Mouse (Mus musculus) hindbrain, embryonic 14.5 days (tissue): ENCODE data around the gene Ncf4. TPM values are rescaled to one million over a fixed set of nuclear protein-coding genes. Genes with fewer than 3 reads are reported as not detected.
"Not testable (repeated sequence)": the region's sequence is repeated elsewhere in the genome, so short reads cannot be mapped to it uniquely, and the experiment has no call there.

Experiments
- ATAC-seq: fragments of 200-750 bp; cut with Nextera tagmentation; 2 replicates; pipeline ENCODE4 v1.8.0; 2017; ENCODE audit warnings: moderate number of reproducible peaks, mild to moderate bottlenecking, moderate TSS enrichment, moderate library complexity; ENCODE audit not compliant: low FRiP score
- DNase-seq: peaks from one replicate; pipeline ENCODE4 v3.0.0-alpha.2; 2015; ENCODE audit warnings: low spot score
- H3K27ac ChIP-seq: fragments of 300-500 bp; sonication (generic); 2 replicates; pipeline ENCODE4 v1.5.1; 2014; ENCODE audit warnings: mild to moderate bottlenecking, moderate library complexity
- H3K27me3 ChIP-seq: fragments of 300-500 bp; sonication (generic); 2 replicates; pipeline ENCODE4 v1.6.1; 2014; ENCODE audit warnings: mild to moderate bottlenecking, low read length, mixed read lengths; ENCODE audit not compliant: control insufficient read depth, insufficient read depth
- H3K36me3 ChIP-seq: fragments of 300-500 bp; sonication (generic); replicated peaks from 2 replicates; pipeline ENCODE4 v1.6.1; 2014; ENCODE audit not compliant: control insufficient read depth, insufficient read depth
- H3K4me1 ChIP-seq: fragments of 300-500 bp; sonication (generic); replicated peaks from 2 replicates; pipeline ENCODE4 v1.6.1; 2014; ENCODE audit warnings: antibody characterized with exemption, low read length, mixed read lengths; ENCODE audit not compliant: control insufficient read depth, insufficient read depth
- H3K4me2 ChIP-seq: fragments of 300-500 bp; sonication (generic); replicated peaks from 2 replicates; pipeline ENCODE4 v1.6.1; 2014; ENCODE audit warnings: mild to moderate bottlenecking, moderate library complexity
- H3K4me3 ChIP-seq: fragments of 300-500 bp; sonication (generic); replicated peaks from 2 replicates; pipeline ENCODE4 v1.5.1; 2014; ENCODE audit warnings: mild to moderate bottlenecking, low read length
- H3K9ac ChIP-seq: fragments of 300-500 bp; sonication (generic); 2 replicates; pipeline ENCODE4 v1.6.1; 2014
- H3K9me3 ChIP-seq: fragments of 300-500 bp; sonication (generic); 2 replicates; pipeline ENCODE4 v1.6.1; 2016; ENCODE audit warnings: low read length; ENCODE audit not compliant: control insufficient read depth
- WGBS: fragments of 180-500 bp; shearing (Covaris S2); extraction: QIAGEN DNeasy Blood & Tissue Kit; methylation state at CpG from one replicate; pipeline ENCODE4 v1.1.7; 2014; 5-methylcytosine and 5-hydroxymethylcytosine counted together
- polyA plus RNA-seq: library from polyadenylated mRNA; unstranded; fragments of >200 nt; fragmentation: Nextera tagmentation; extraction: Ambion mirVana; gene quantifications from 2 replicates; pipeline ENCODE4 v1.2.1, GENCODE M21; 2014

Ncf4 gene
- polyA plus RNA-seq, 1 experiment from 2014 or later, result 1.5 TPM

- Histone ChIP-seq H3K36me3 (no peaks in the 10 kb centered on the region), H3K9ac (no peak overlapping the region), H3K9me3 (no peaks in the 10 kb centered on the region), H3K27ac (no peak overlapping the region), H3K4me2 (no peak overlapping the region), H3K27me3 (no peaks in the 10 kb centered on the region), H3K4me3 (no peak overlapping the region), H3K4me1 (no peaks in the 10 kb centered on the region)
- whole genome bisulfite sequencing, result 62% methylated on average over 3 of the region's 3 CpGs
- no peak for DNase-seq
- ATAC-seq, result no peak
Measured at GRCm38 (mm10) chr15:78263286-78263685, 18.7 kb downstream of the Ncf4 start.

- no peaks in the 10 kb centered on the region for H3K36me3 ChIP-seq
- H3K4me2 ChIP-seq, result no peak overlapping the region
- 0 out of 2 replicates have a peak, but pooled peaks cover 5% of the 10 kb centered on the region for H3K9me3 ChIP-seq
- no peak overlapping the region for H3K27ac ChIP-seq
- no peak overlapping the region for H3K9ac ChIP-seq
- no peak for DNase-seq
- 83% methylated on average over 10 of the region's 10 CpGs for WGBS
- H3K4me3 ChIP-seq, result no peak overlapping the region
- no peak for ATAC-seq
- H3K27me3 ChIP-seq, result no peaks in the 10 kb centered on the region
- H3K4me1 ChIP-seq, result no peaks in the 10 kb centered on the region
Measured at GRCm38 (mm10) chr15:78267441-78267840, 22.8 kb downstream of the Ncf4 start.

DNA sequence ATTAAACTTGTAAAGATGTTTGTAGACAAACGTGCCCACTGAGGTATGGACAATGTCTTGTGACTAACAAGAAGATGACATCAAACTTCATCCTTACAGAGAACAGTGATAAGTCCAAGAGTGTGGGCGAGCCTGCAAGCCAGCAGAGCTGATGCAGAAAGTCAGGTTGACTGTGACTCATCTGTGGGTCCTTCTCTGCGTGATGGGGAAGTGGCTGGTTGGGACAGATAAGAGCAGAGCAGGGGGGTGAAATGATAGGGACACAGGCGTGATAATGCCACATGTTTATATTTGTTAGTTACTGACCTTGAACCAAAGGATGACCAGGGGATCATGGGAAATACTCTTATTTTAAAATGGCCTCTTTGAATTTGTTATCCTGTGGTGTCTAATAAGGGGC is 23.3 kb downstream of the Ncf4 start:
- Histone ChIP-seq H3K27ac (no peak overlapping the region), H3K9me3 (0 out of 2 replicates have a peak, but pooled peaks cover 5% of the 10 kb centered on the region), H3K4me3 (no peak overlapping the region), H3K9ac (no peak overlapping the region), H3K27me3 (no peaks in the 10 kb centered on the region), H3K4me2 (no peak overlapping the region), H3K4me1 (no peaks in the 10 kb centered on the region), H3K36me3 (no peaks in the 10 kb centered on the region)
- ATAC-seq, result no peak
- WGBS, result 72% methylated on average over 4 of the region's 4 CpGs
- no peak for DNase-seq

DNA sequence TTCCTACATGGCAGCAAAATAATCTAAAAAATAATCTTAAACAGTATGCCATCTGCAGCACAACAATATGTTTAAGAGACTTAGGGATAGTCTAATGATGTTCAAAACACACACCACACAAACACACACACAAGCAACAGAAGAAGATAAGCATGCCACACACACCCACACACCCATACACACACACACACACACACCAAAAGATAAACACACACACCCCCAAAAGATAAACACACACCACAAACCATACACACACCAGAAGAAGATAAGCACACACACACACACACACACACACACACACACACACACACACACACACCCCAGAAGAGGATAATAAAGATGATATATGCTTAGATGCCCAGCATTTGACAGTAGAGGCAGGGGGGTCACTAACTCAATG is 26.6 kb downstream of the Ncf4 start:
- ATAC-seq (no peak), DNase-seq (no peak)
- Histone ChIP-seq H3K4me1 (no peaks in the 10 kb centered on the region), H3K4me3 (no peak overlapping the region), H3K27ac (no peak overlapping the region), H3K9me3 (0 out of 2 replicates have a peak, but pooled peaks cover 5% of the 10 kb centered on the region), H3K36me3 (no peaks in the 10 kb centered on the region), H3K4me2 (no peak overlapping the region), H3K9ac (no peak overlapping the region), H3K27me3 (no peaks in the 10 kb centered on the region)

DNA sequence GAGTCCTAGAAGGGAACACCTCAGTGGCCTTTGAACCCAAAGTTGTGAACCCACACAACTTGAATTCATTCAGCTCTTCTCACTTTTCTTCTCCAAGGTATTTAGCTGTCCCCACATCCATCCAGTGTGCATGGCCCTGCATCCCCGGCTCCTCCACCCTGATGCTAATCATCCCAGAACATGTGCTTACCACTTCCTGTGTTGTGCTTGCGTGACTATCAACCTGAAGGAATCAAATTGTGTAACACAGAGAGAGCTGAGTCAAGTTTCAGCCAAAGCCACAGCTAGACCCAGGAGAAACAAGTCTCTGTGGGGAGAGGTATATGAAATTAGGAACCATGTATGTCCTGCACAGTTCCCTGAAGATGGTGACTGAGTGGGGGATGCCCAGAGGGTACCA is 33.7 kb downstream of the Ncf4 start:
- no peaks in the 10 kb centered on the region for H3K36me3 ChIP-seq
- H3K4me2 ChIP-seq, result no peak overlapping the region
- H3K27ac ChIP-seq, result no peak overlapping the region
- H3K4me1 ChIP-seq, result no peaks in the 10 kb centered on the region
- H3K27me3 ChIP-seq, result no peaks in the 10 kb centered on the region
- ATAC-seq (no peak), DNase-seq (no peak)
- no peaks in the 10 kb centered on the region for H3K9me3 ChIP-seq
- no peak overlapping the region for H3K9ac ChIP-seq
- H3K4me3 ChIP-seq, result no peak overlapping the region
- 87% methylated on average over 2 of the region's 2 CpGs for WGBS

- no peaks in the 10 kb centered on the region for H3K36me3 ChIP-seq
- no peaks in the 10 kb centered on the region for H3K27me3 ChIP-seq
- no peak overlapping the region for H3K27ac ChIP-seq
- ATAC-seq, result no peak
- WGBS, result 89% methylated on average over 5 of the region's 5 CpGs
- DNase-seq, result no peak
- H3K9me3 ChIP-seq, result no peaks in the 10 kb centered on the region
- H3K4me2 ChIP-seq, result no peak overlapping the region
- no peak overlapping the region for H3K4me3 ChIP-seq
- H3K4me1 ChIP-seq, result peaks cover 3% of the 10 kb centered on the region; the same call in 1 of the 2 replicates
- no peak overlapping the region for H3K9ac ChIP-seq
Measured at GRCm38 (mm10) chr15:78287941-78288340, 43.3 kb downstream of the Ncf4 start.

DNA sequence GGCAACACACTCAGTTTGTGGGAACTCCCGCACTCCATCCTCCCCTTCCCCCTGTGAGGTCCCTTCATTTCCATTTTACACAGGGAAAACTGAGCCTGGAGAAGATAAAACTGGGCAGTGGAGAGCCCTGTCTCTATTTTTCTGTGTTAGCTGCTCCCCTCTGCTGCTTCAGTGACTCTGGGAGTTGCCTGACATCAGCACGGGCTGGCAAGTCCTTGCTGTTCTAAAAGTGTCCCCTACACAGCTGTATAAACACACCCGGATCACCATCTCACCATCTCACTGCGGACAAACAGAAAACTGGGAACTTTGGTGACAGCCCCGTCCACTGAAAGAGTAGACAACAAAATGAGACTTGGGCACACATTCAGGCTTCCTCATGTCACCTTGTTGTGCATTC is 45.2 kb downstream of the Ncf4 start:
- not testable (repeated sequence) for H3K27me3 ChIP-seq, H3K36me3 ChIP-seq, H3K4me3 ChIP-seq, H3K27ac ChIP-seq, H3K4me1 ChIP-seq, H3K9ac ChIP-seq, H3K9me3 ChIP-seq, ATAC-seq, DNase-seq, H3K4me2 ChIP-seq
- WGBS, result 75% methylated on average over 5 of the region's 5 CpGs

DNA sequence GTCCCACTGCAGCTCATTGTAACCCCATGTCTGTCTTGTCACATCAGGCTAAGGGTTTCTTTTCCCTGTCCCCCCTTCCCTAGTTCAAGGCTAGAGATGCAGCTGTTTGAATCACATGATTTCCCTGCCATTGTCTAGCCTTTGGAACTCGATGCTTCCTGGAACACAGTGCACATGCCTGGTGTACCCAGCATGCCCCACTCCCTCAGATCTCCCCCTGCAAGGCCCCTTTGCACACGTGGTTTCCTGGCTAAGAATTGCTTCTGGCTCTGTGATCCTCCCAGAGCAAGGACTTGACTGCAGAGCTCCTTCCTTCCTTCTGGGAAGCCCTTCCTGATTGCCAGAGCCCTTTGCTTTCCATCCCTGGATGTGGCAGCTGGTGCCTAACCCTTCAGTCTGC is 48.6 kb downstream of the Ncf4 start:
- H3K9me3 ChIP-seq, H3K9ac ChIP-seq, H3K27me3 ChIP-seq, H3K4me3 ChIP-seq, ATAC-seq, DNase-seq, H3K36me3 ChIP-seq, H3K4me2 ChIP-seq, H3K27ac ChIP-seq, H3K4me1 ChIP-seq: not testable (repeated sequence)
- WGBS, result 8% methylated on average over 2 of the region's 2 CpGs

- DNase-seq (no peak), ATAC-seq (no peak)
- Histone ChIP-seq H3K36me3 (no peaks in the 10 kb centered on the region), H3K9me3 (no peaks in the 10 kb centered on the region), H3K9ac (no peak overlapping the region), H3K4me1 (peaks cover 4% of the 10 kb centered on the region; the same call in 1 of the 2 replicates), H3K4me3 (no peak overlapping the region), H3K27ac (no peak overlapping the region), H3K4me2 (no peak overlapping the region), H3K27me3 (no peaks in the 10 kb centered on the region)
- WGBS, result 89% methylated on average over 4 of the region's 4 CpGs
Measured at GRCm38 (mm10) chr15:78293716-78294115, 49.1 kb downstream of the Ncf4 start.

GRCm38 (mm10) chr15:78298558-78298957 is 54.0 kb downstream of the Ncf4 start:
- H3K4me3 ChIP-seq, result no peak overlapping the region
- H3K4me2 ChIP-seq, result no peak overlapping the region
- ATAC-seq (no peak), DNase-seq (no peak)
- H3K4me1 ChIP-seq, result no peaks in the 10 kb centered on the region
- no peak overlapping the region for H3K27ac ChIP-seq
- no peak overlapping the region for H3K9ac ChIP-seq
- H3K9me3 ChIP-seq, result no peaks in the 10 kb centered on the region
- 95% methylated on average over 1 of the region's 1 CpGs for WGBS
- H3K36me3 ChIP-seq, result no peaks in the 10 kb centered on the region
- H3K27me3 ChIP-seq, result no peaks in the 10 kb centered on the region
